Mouse (Mus musculus) gastrocnemius, postnatal 25 days (tissue): ENCODE data around the gene Mpc2. TPM values are rescaled to one million over a fixed set of nuclear protein-coding genes. Genes with fewer than 3 reads are reported as not detected.

ENCODE experiments used
- DNase-seq: peaks from one replicate; pipeline ENCODE4 v3.0.0; 2022
- total RNA-seq, 2 experiments: library from RNA; stranded (reverse); gene quantifications; 1 replicate in 1 of 2; 2 replicates in 1 of 2; pipeline ENCODE4 v1.2.3; 2021

The Mpc2 gene
- total RNA-seq, 2 experiments from 2014 or later, result 333 to 337 TPM

DNA sequence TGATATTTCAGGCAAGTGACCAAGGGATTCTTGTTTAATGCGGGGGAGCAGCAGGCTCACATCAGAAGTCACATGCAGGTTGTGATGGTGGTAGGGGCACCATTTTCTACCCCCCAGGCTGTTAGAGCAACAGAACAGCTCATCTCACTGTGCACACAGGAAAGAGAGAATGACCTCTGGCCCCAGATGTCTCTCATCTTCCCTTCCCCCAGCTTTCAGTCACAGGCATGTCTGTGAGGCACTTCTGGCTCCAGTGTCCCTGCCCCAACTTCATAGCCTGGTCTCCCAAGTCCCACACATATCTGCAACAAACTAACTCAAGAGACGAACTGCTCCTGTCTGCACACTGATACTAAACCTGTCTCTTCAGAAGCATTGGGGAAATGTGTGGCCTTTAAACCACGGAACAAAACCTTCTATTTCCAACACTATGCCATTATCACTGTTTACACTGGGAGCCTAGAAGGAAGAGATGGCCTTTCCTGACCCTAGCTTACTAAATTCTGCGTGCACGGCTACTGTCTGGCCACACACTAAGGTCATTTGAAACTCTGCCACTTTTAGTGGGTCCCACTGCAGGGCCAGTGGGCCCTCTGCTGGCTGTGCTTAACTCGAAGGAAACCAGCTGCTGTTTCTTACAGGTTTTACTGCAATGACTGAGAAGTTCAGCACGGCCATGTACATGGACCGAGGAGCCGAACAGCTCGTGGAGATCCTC is 43.0 kb downstream of the Mpc2 start:
- peak; percentile 23 for DNase-seq

DNA sequence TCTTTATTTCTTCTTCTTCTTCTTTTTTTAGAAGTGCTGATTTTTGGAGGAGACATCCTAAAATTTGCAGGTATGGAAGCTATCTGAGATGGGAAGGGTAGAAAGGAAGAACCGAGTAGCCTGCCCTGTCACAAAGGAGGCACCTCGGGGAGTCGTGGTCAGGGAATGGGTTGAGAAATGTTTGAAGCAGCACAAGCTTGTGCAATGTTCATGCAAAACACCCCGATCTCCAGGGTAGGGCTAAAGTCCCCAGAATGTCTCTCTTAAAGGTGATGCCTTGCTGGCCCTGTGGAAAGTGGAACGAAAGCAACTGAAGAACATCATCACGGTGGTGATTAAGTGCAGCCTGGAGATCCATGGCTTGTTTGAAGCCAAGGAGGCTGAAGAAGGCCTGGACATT is 45.9 kb downstream of the Mpc2 start:
- no peak for DNase-seq

DNA sequence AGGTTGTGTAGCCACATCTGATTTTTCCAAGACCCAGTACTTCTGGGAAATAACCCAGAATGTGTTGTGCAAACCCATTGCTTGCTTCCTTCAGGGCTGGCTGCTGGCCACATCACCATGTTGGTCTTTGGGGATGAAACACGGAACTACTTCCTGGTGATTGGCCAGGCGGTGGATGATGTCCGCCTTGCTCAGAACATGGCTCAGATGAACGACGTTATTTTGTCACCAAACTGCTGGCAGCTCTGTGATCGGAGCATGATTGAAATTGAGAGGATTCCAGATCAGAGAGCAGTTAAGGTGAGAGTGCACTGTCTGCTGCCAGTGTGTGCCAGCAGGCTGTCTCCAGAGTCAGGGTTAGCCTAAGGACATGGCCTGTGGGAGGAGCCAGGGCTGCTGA is 49.7 kb downstream of the Mpc2 start:
- DNase-seq, result peak; percentile 38

DNA sequence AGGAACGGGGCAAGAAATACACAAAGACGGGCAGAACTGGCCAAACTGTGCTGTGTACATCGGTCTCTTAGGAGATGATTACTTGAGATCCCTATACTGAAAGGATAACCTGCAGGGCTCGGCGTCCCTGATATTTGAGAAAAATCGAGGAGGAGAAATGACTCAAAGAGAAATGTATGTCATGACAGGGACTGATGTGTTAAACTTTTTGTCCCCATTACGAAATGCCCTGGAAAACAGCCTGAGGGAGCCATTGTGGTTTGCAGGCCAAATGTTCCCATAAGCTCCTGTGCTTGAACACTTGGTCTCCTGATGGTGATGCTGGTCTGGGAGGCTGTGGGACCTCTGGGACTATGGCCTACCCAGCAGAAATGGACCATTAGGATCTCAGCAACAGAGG is 60.3 kb downstream of the Mpc2 start:
- DNase-seq, result no peak

Other genes with a start within 250 kb of the Mpc2 start
- gene Tiprl, start 223.6 kb upstream of the Mpc2 start, total RNA-seq, result 10 to 100 TPM; 15.9 to 21.0 TPM
- gene Gpr161, start 164.8 kb upstream of the Mpc2 start, total RNA-seq, result 1 to 10 TPM; 1.3 TPM
- gene Dcaf6, start 162 bp upstream of the Mpc2 start, total RNA-seq, result 100 to 1,000 TPM; 202 to 262 TPM
- gene Adcy10, start 24.5 kb downstream of the Mpc2 start, total RNA-seq, result under 1 TPM in 1 of 2 experiments, not detected in 1; 0.40 TPM
- gene Mpzl1, start 173.9 kb downstream of the Mpc2 start, total RNA-seq, result 10 to 100 TPM in 1 of 2 experiments, 1 to 10 TPM in 1; 9.2 to 10.1 TPM
- 10 to 100 TPM; 80.0 to 85.8 TPM for gene Rcsd1, start 249.1 kb downstream of the Mpc2 start, total RNA-seq